8 mouse cellular contexts compared by ENCODE assay signal in the genomic region with DNA sequence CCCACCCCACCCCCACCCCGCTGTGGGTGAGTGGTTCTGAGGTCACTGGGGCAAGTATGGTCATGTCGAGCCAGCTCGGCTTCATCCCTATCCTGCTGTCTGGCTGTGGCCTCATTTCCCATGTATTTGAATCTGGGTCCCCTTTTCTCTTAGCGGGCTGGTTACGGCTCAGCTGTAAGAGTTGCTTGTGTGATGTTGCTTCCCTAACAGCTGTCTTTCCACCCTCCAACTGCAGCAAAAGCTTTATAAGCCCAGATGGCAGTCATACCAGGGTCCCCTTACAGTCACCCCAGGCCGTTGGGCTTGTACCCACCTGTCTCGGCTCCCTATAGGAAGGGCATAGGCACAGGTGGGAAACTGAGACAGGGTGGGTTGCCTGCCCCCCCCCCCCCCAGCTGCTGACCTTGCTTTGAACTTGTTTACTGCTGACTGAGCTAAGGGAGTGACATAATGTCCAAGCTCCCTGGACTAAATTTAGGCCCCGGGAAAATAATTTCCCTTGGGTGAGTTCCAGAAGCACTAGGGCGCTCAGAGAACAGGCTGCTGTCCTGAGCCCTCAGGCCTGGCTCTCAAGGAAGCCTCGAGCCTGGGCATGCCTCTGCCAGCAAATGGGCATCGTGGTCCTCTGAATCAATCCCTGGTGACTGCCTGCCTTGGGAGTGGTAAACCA. TPM values are rescaled to one million over a fixed set of nuclear protein-coding genes. Genes with fewer than 3 reads are reported as not detected.
DNase-seq lines count a peak whose midpoint lies in the region; ATAC-seq and TF ChIP-seq lines count a peak whose summit lies in the region.

No protein-coding gene starts in this region.

- WGBS in kidney, embryonic 15.5 days = 76% methylated on average over 11 of the region's 11 CpGs
- 70% methylated on average over 11 of the region's 11 CpGs for WGBS in stomach, embryonic 16.5 days
- 78% methylated on average over 11 of the region's 11 CpGs for WGBS in hindbrain, postnatal 0 days

- no peak overlapping the region for H3K4me2 ChIP-seq in kidney, embryonic 15.5 days
- H3K4me2 ChIP-seq in stomach, embryonic 16.5 days (ENCODE audit: low read depth, low read length) = no peak overlapping the region
- H3K4me2 ChIP-seq in hindbrain, postnatal 0 days (ENCODE audit: low read depth, low read length) = no peak overlapping the region

- H3K9me3 ChIP-seq in kidney, embryonic 15.5 days (replicated peaks) = no peaks in the 10 kb centered on the region
- H3K9me3 ChIP-seq in stomach, embryonic 16.5 days (replicated peaks; ENCODE audit: control insufficient read depth, low read length) = no peaks in the 10 kb centered on the region
- no peaks in the 10 kb centered on the region for H3K9me3 ChIP-seq in hindbrain, postnatal 0 days (ENCODE audit: low read length)

- ATAC-seq in kidney, embryonic 15.5 days (replicated peaks; ENCODE audit: low FRiP score) = no peak
- no peak for ATAC-seq in stomach, embryonic 16.5 days (ENCODE audit: insufficient read depth, low FRiP score)
- no peak for ATAC-seq in hindbrain, postnatal 0 days

- peak overlapping the region; percentile 62; the same call in 1 of the 2 replicates for H3K27ac ChIP-seq in kidney, embryonic 15.5 days
- peak overlapping the region; percentile 29 for H3K27ac ChIP-seq in stomach, embryonic 16.5 days (ENCODE audit: low read length)
- no peak overlapping the region for H3K27ac ChIP-seq in hindbrain, postnatal 0 days

- H3K27me3 ChIP-seq in kidney, embryonic 15.5 days = no peaks in the 10 kb centered on the region
- no peaks in the 10 kb centered on the region for H3K27me3 ChIP-seq in stomach, embryonic 16.5 days (ENCODE audit: control insufficient read depth, insufficient read depth, low read length)
- H3K27me3 ChIP-seq in hindbrain, postnatal 0 days (ENCODE audit: insufficient read depth, low read length) = no peaks in the 10 kb centered on the region

- H3K4me1 ChIP-seq in kidney, embryonic 15.5 days = peaks cover 11% of the 10 kb centered on the region
- 0 out of 2 replicates have a peak, but pooled peaks cover 2% of the 10 kb centered on the region for H3K4me1 ChIP-seq in stomach, embryonic 16.5 days (ENCODE audit: control insufficient read depth, insufficient read depth, low read length)
- H3K4me1 ChIP-seq in hindbrain, postnatal 0 days (ENCODE audit: insufficient read depth, low read length) = no peaks in the 10 kb centered on the region

- H3K9ac ChIP-seq in kidney, embryonic 15.5 days = no peak overlapping the region
- no peak overlapping the region for H3K9ac ChIP-seq in stomach, embryonic 16.5 days (ENCODE audit: low read length)
- H3K9ac ChIP-seq in hindbrain, postnatal 0 days (replicated peaks; ENCODE audit: low read length) = no peak overlapping the region

- no peak for TF ChIP-seq CTCF in hindbrain, postnatal 0 days (IDR thresholded peaks at IDR 0.05; ENCODE audit: low read depth)

- H3K4me3 ChIP-seq in kidney, embryonic 15.5 days (replicated peaks) = no peak overlapping the region
- H3K4me3 ChIP-seq in stomach, embryonic 16.5 days (replicated peaks; ENCODE audit: low read length) = no peak overlapping the region
- H3K4me3 ChIP-seq in hindbrain, postnatal 0 days (ENCODE audit: low read length) = no peak overlapping the region

- DNase-seq in retina, postnatal 1 day = peak; percentile 33
- no peak for DNase-seq in retina, embryonic 14.5 days (ENCODE audit: low spot score)
- DNase-seq in heart, adult 11 months = peak; percentile 98
- DNase-seq in frontal cortex, postnatal 14 days (ENCODE audit: low spot score in 2 of 2) = no peak
- DNase-seq in MN1 (ENCODE audit: low spot score) = no peak
- no peak for DNase-seq in hindbrain, postnatal 0 days (ENCODE audit: low spot score)

- peaks cover 89% of the 10 kb centered on the region for H3K36me3 ChIP-seq in kidney, embryonic 15.5 days
- H3K36me3 ChIP-seq in stomach, embryonic 16.5 days (ENCODE audit: control insufficient read depth, insufficient read depth, low read length) = peaks cover 7% of the 10 kb centered on the region; the same call in 1 of the 2 replicates
- H3K36me3 ChIP-seq in hindbrain, postnatal 0 days (ENCODE audit: insufficient read depth, low read length) = peaks cover 38% of the 10 kb centered on the region

RNA-seq across cellular contexts. Expression of a gene that starts 20.8 kb away (rescaled TPM):
- 41.7 and 42.5 TPM in 2 replicates for polyA plus RNA-seq in kidney, embryonic 15.5 days (2015; fragmentation: Nextera tagmentation; extraction: Ambion mirVana)
- polyA plus RNA-seq in stomach, embryonic 16.5 days (2015; fragmentation: Nextera tagmentation; extraction: Ambion mirVana) = 18.7 and 20.4 TPM in 2 replicates
- total RNA-seq in hindbrain, postnatal 0 days (2014; rRNA removed) = 42.4 and 42.6 TPM in 2 replicates
- polyA plus RNA-seq in hindbrain, postnatal 0 days (2015; fragmentation: Nextera tagmentation; extraction: Ambion mirVana) = 25.1 and 25.6 TPM in 2 replicates

RNA-seq across cellular contexts. Expression of a gene that starts 30.2 kb away (rescaled TPM):
- polyA plus RNA-seq in kidney, embryonic 15.5 days (2015; fragmentation: Nextera tagmentation; extraction: Ambion mirVana) = 18.5 and 18.7 TPM in 2 replicates
- 17.3 and 17.4 TPM in 2 replicates for polyA plus RNA-seq in stomach, embryonic 16.5 days (2015; fragmentation: Nextera tagmentation; extraction: Ambion mirVana)
- 16.8 and 17.9 TPM in 2 replicates for total RNA-seq in hindbrain, postnatal 0 days (2014; rRNA removed)
- 8.7 and 12.5 TPM in 2 replicates for polyA plus RNA-seq in hindbrain, postnatal 0 days (2015; fragmentation: Nextera tagmentation; extraction: Ambion mirVana)

Comparison
In these comparisons a context has a peak if more than half of its experiments do, and no peak if none do; other contexts are left out.
1. DNase-seq: peak in retina, postnatal 1 day (single experiment) and heart, adult 11 months (single experiment); none in retina, embryonic 14.5 days (single experiment), frontal cortex, postnatal 14 days (0 of 2), MN1 (single experiment) and hindbrain, postnatal 0 days (single experiment).